Mouse (Mus musculus) kidney, embryonic 15.5 days (tissue): ENCODE results near the gene Tm2d1. TPM values are rescaled to one million over a fixed set of nuclear protein-coding genes. Genes with fewer than 3 reads are reported as not detected.
"Not testable (repeated sequence)": the region's sequence is repeated elsewhere in the genome, so short reads cannot be mapped to it uniquely, and the experiment has no call there.

Experiments used
- ATAC-seq: fragments of 200-750 bp; cut with Nextera tagmentation; replicated peaks from 2 replicates; pipeline ENCODE4 v1.8.0; 2017; ENCODE audit warnings: moderate TSS enrichment; ENCODE audit not compliant: low FRiP score
- H3K27ac ChIP-seq: fragments of 300-500 bp; sonication (generic); 2 replicates; pipeline ENCODE4 v1.5.1; 2015; ENCODE audit warnings: mild to moderate bottlenecking, inconsistent platforms
- H3K27me3 ChIP-seq: fragments of 300-500 bp; sonication (generic); 2 replicates; pipeline ENCODE4 v1.6.1; 2015; ENCODE audit warnings: inconsistent platforms
- H3K36me3 ChIP-seq: fragments of 300-500 bp; sonication (generic); 2 replicates; pipeline ENCODE4 v1.6.1; 2015; ENCODE audit warnings: inconsistent platforms
- H3K4me1 ChIP-seq: fragments of 300-500 bp; sonication (generic); 2 replicates; pipeline ENCODE4 v1.6.1; 2015; ENCODE audit warnings: inconsistent platforms
- H3K4me2 ChIP-seq: fragments of 300-500 bp; sonication (generic); 2 replicates; pipeline ENCODE4 v1.6.1; 2015; ENCODE audit warnings: moderate library complexity, mild to moderate bottlenecking, inconsistent platforms
- H3K4me3 ChIP-seq: fragments of 300-500 bp; sonication (generic); replicated peaks from 2 replicates; pipeline ENCODE4 v1.5.1; 2015; ENCODE audit warnings: mild to moderate bottlenecking, inconsistent platforms
- H3K9ac ChIP-seq: fragments of 300-500 bp; sonication (generic); 2 replicates; pipeline ENCODE4 v1.6.1; 2015; ENCODE audit warnings: mild to moderate bottlenecking, inconsistent platforms
- H3K9me3 ChIP-seq: fragments of 300-500 bp; sonication (generic); replicated peaks from 2 replicates; pipeline ENCODE4 v1.6.1; 2016; ENCODE audit warnings: inconsistent platforms
- WGBS: fragments of 180-500 bp; shearing (Covaris S2); methylation state at CpG from one replicate; pipeline ENCODE4 v1.1.7; 2015; ENCODE audit warnings: mixed read lengths; 5-methylcytosine and 5-hydroxymethylcytosine counted together
- polyA plus RNA-seq: library from polyadenylated mRNA; unstranded; fragments of >200 nt; fragmentation: Nextera tagmentation; extraction: Ambion mirVana; gene quantifications from 2 replicates; pipeline ENCODE4 v1.2.1, GENCODE M21; 2015

Tm2d1 gene
- polyA plus RNA-seq = 99.6 and 113 TPM in 2 replicates

- ATAC-seq = peak; percentile 94
- WGBS = under 1% methylated on average over 46 of the region's 46 CpGs
- peak within 1 kb of the TSS; percentile 91 for H3K4me3 ChIP-seq
- no peaks in the 10 kb centered on the region for H3K9me3 ChIP-seq
- no peaks in the 10 kb centered on the region for H3K27me3 ChIP-seq
- peak within 1 kb of the TSS; percentile 85 for H3K27ac ChIP-seq
- peaks cover 11% of the 10 kb centered on the region for H3K36me3 ChIP-seq
- peaks cover 17% of the 10 kb centered on the region for H3K4me1 ChIP-seq
- peak within 1 kb of the TSS; percentile 60 for H3K4me2 ChIP-seq
- peak within 1 kb of the TSS; percentile 94 for H3K9ac ChIP-seq
Measured at GRCm38 (mm10) chr4:98382716-98383424, at the start of gene Tm2d1. Gene Tm2d1 (minus strand): TSS chr4:98383306.

- H3K27ac ChIP-seq = no peak overlapping the region
- H3K27me3 ChIP-seq = no peaks in the 10 kb centered on the region
- no peak overlapping the region for H3K4me3 ChIP-seq
- no peaks in the 10 kb centered on the region for H3K4me1 ChIP-seq
- no peak overlapping the region for H3K4me2 ChIP-seq
- no peak overlapping the region for H3K9ac ChIP-seq
- H3K36me3 ChIP-seq = peaks cover 35% of the 10 kb centered on the region
- no peaks in the 10 kb centered on the region for H3K9me3 ChIP-seq
- 58% methylated on average over 8 of the region's 8 CpGs for WGBS
- no peak for ATAC-seq
Measured at GRCm38 (mm10) chr4:98428371-98428770, 45.3 kb upstream of the Tm2d1 start.

- H3K9me3 ChIP-seq, H3K4me2 ChIP-seq, H3K4me1 ChIP-seq, H3K27ac ChIP-seq, ATAC-seq, H3K27me3 ChIP-seq, H3K9ac ChIP-seq, H3K4me3 ChIP-seq: not testable (repeated sequence)
- H3K36me3 ChIP-seq = peaks cover 73% of the 10 kb centered on the region
- WGBS = 96% methylated on average over 8 of the region's 8 CpGs
Measured at GRCm38 (mm10) chr4:98415150-98415549, 32.0 kb upstream of the Tm2d1 start.

- H3K4me2 ChIP-seq = no peak overlapping the region
- H3K9me3 ChIP-seq = no peaks in the 10 kb centered on the region
- H3K4me3 ChIP-seq = no peak overlapping the region
- H3K9ac ChIP-seq = no peak overlapping the region
- 0 out of 2 replicates have a peak, but pooled peaks cover 4% of the 10 kb centered on the region for H3K4me1 ChIP-seq
- no peak for ATAC-seq
- H3K36me3 ChIP-seq = peaks cover 34% of the 10 kb centered on the region
- H3K27ac ChIP-seq = no peak overlapping the region
- WGBS = 84% methylated on average over 4 of the region's 4 CpGs
- H3K27me3 ChIP-seq = no peaks in the 10 kb centered on the region
Measured at GRCm38 (mm10) chr4:98408455-98408854, 25.3 kb upstream of the Tm2d1 start.

- peak; percentile 73; the same call in 1 of the 2 replicates for ATAC-seq
- Histone ChIP-seq H3K27ac (no peak overlapping the region), H3K4me3 (no peak overlapping the region), H3K9ac (no peak overlapping the region), H3K27me3 (no peaks in the 10 kb centered on the region), H3K9me3 (no peaks in the 10 kb centered on the region), H3K36me3 (peaks cover 5% of the 10 kb centered on the region; the same call in 1 of the 2 replicates), H3K4me1 (peaks cover 18% of the 10 kb centered on the region), H3K4me2 (no peak overlapping the region)
- WGBS = 55% methylated on average over 6 of the region's 6 CpGs
Measured at GRCm38 (mm10) chr4:98404412-98404811, 21.3 kb upstream of the Tm2d1 start.

GRCm38 (mm10) chr4:98403492-98403891 lies 20.4 kb upstream of the Tm2d1 start:
- H3K27me3 ChIP-seq = no peaks in the 10 kb centered on the region
- H3K36me3 ChIP-seq = no peaks in the 10 kb centered on the region
- H3K9ac ChIP-seq = no peak overlapping the region
- H3K27ac ChIP-seq = no peak overlapping the region
- no peaks in the 10 kb centered on the region for H3K9me3 ChIP-seq
- ATAC-seq = no peak
- H3K4me3 ChIP-seq = no peak overlapping the region
- 83% methylated on average over 4 of the region's 4 CpGs for WGBS
- H3K4me1 ChIP-seq = peaks cover 18% of the 10 kb centered on the region
- no peak overlapping the region for H3K4me2 ChIP-seq

GRCm38 (mm10) chr4:98401584-98401962 lies 18.5 kb upstream of the Tm2d1 start:
- Histone ChIP-seq H3K4me1 (peaks cover 23% of the 10 kb centered on the region), H3K9ac (no peak overlapping the region), H3K4me3 (no peak overlapping the region), H3K27me3 (no peaks in the 10 kb centered on the region), H3K4me2 (no peak overlapping the region), H3K36me3 (no peaks in the 10 kb centered on the region), H3K9me3 (no peaks in the 10 kb centered on the region), H3K27ac (peak overlapping the region; percentile 68)
- 0 out of 2 replicates have a peak, but pooled peaks have one; percentile 15 for ATAC-seq
- WGBS = 66% methylated on average over 2 of the region's 2 CpGs

GRCm38 (mm10) chr4:98400926-98401583 lies 17.9 kb upstream of the Tm2d1 start:
- no peaks in the 10 kb centered on the region for H3K9me3 ChIP-seq
- H3K4me1 ChIP-seq = peaks cover 23% of the 10 kb centered on the region
- no peak overlapping the region for H3K4me2 ChIP-seq
- 20% methylated on average over 6 of the region's 6 CpGs for WGBS
- peak; percentile 73 for ATAC-seq
- H3K36me3 ChIP-seq = no peaks in the 10 kb centered on the region
- H3K27ac ChIP-seq = peak overlapping the region; percentile 68
- no peaks in the 10 kb centered on the region for H3K27me3 ChIP-seq
- no peak overlapping the region for H3K9ac ChIP-seq
- H3K4me3 ChIP-seq = no peak overlapping the region

GRCm38 (mm10) chr4:98395690-98396437 lies 12.8 kb upstream of the Tm2d1 start, which contains the start of gene Patj:
Gene Patj (plus strand): TSS chr4:98395785.
- Histone ChIP-seq H3K4me3 (peak within 1 kb of the TSS; percentile 83), H3K4me2 (peak within 1 kb of the TSS; percentile 72), H3K27ac (peak within 1 kb of the TSS; percentile 93), H3K36me3 (no peaks in the 10 kb centered on the region), H3K4me1 (peaks cover 10% of the 10 kb centered on the region), H3K9ac (peak within 1 kb of the TSS; percentile 97), H3K27me3 (no peaks in the 10 kb centered on the region), H3K9me3 (no peaks in the 10 kb centered on the region)
- WGBS = under 1% methylated on average over 68 of the region's 73 CpGs
- ATAC-seq = peak; percentile 87

GRCm38 (mm10) chr4:98395346-98395689 lies 12.2 kb upstream of the Tm2d1 start:
- Histone ChIP-seq H3K27ac (peak overlapping the region; percentile 93), H3K9ac (peak overlapping the region; percentile 97), H3K4me2 (peak overlapping the region; percentile 72), H3K9me3 (no peaks in the 10 kb centered on the region), H3K4me3 (peak overlapping the region; percentile 83), H3K4me1 (peaks cover 4% of the 10 kb centered on the region), H3K36me3 (no peaks in the 10 kb centered on the region), H3K27me3 (no peaks in the 10 kb centered on the region)
- WGBS = 3% methylated on average over 7 of the region's 7 CpGs
- no peak for ATAC-seq

- peak; percentile 66 for ATAC-seq
- Histone ChIP-seq H3K27ac (peak overlapping the region; percentile 32), H3K36me3 (no peaks in the 10 kb centered on the region), H3K9me3 (no peaks in the 10 kb centered on the region), H3K4me1 (peaks cover 17% of the 10 kb centered on the region), H3K27me3 (no peaks in the 10 kb centered on the region), H3K4me2 (no peak overlapping the region), H3K9ac (no peak overlapping the region), H3K4me3 (no peak overlapping the region)
- WGBS = 8% methylated on average over 5 of the region's 5 CpGs
Measured at GRCm38 (mm10) chr4:98385036-98385435, 1.9 kb upstream of the Tm2d1 start.

GRCm38 (mm10) chr4:98376943-98377342 lies 6.2 kb downstream of the Tm2d1 start:
- Histone ChIP-seq H3K4me2 (no peak overlapping the region), H3K4me1 (peaks cover 6% of the 10 kb centered on the region; the same call in 1 of the 2 replicates), H3K4me3 (no peak overlapping the region), H3K9me3 (no peaks in the 10 kb centered on the region), H3K36me3 (peaks cover 21% of the 10 kb centered on the region), H3K27ac (no peak overlapping the region), H3K9ac (no peak overlapping the region), H3K27me3 (no peaks in the 10 kb centered on the region)
- 94% methylated on average over 2 of the region's 2 CpGs for WGBS
- no peak for ATAC-seq
